Mouse (Mus musculus): ENCODE measurements around the gene Bhlhe41. TPM values are rescaled to one million over a fixed set of nuclear protein-coding genes. Genes with fewer than 3 reads are reported as not detected.
A peak's percentile ranks its signal among the peaks of the same experiment; 100 is the strongest.

The Bhlhe41 gene
- total RNA-seq, 2 experiments from 2014 or later: 30.0 to 37.3 TPM

DNA sequence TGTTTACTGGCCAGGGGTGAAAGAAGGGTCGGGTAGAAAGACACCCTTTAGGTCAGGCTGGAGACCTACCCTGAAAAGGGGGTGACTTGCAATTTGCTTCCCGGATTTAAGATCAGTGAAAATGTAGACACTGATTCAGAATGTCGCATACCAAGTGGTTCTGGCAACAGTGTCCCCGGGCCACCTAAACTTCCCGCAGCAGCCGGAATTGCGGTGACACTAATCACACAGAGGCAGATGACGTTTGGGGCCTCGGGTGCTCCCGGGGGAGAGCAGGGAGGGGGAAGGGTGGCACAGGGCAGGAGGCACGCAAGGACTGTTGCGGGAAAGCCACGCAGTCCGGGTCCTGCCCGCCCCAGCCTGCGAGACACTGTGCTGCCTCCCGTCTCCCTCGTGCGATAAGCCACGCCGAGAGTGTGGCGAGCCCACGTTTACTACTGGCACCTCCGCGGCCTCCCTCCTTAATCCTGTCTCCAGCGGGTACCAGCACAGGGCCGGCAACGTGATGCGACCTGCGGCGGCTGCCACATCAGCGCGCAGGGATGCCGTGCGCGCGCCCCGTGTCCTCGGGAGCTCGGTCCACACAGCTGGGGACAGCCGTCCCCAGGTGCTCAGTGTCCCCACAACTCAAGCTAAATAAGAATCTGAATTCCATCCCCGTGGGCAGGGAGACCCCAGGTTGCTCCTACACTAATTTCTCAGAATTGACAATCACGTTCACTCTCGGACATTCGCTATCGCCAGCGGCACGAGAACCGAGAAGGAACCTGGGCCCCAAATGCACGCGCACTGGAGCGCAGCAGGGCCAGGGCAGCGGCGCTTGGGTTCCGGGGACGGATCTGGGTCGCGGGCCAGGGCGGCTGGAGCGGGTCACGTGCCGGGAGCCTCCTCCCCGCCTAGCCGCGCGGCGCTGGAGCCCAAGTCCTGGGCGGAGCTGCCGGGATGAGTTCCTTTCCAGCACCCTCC lies 811 bp upstream of the Bhlhe41 start:
- peak overlapping the region; percentile 75 for H3K4me3 ChIP-seq
- peak; percentile 84 to 87 for DNase-seq (ENCODE audit: extremely low spot score in 1 of 2, low spot score in 2 of 2)
- TF ChIP-seq CTCF (IDR thresholded peaks at IDR 0.05): no peak
- intact Hi-C loops (cut with DNase I): loop anchor here (1.0 to 10.0 kb wide), 5 partner anchors 11 to 539 kb away; no protein-coding TSS in a partner anchor
- peak overlapping the region; percentile 93 for H3K27ac ChIP-seq

DNA sequence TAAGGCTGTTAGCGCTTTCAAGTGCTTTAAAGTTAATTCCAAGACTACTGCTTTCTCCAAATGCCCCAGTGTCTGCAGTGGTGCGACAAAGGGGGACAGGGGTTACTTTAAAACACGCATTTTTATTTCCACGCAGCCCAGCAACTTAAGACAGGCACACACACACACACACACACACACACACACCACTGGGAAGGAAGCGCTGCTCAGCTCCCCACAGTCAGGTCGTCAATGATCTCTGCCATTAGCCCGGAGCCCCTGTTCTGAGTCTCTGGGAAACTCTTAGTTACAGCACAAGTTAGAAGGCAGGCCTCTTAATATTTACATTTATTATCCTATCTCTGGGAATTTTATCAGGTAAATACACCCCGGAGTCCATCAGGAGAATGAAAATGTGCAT lies 1.2 kb downstream of the Bhlhe41 start:
- intact Hi-C loops (cut with DNase I): loop anchor here (5.0 to 10.0 kb wide), 2 partner anchors 541 to 713 kb away; partner anchors contain the start of genes Fgfr1op2 and Ints13
- no peak for TF ChIP-seq CTCF (IDR thresholded peaks at IDR 0.05)
- DNase-seq (ENCODE audit: extremely low spot score in 1 of 2, low spot score in 2 of 2): no peak
- Histone ChIP-seq H3K27ac (peak overlapping the region; percentile 93), H3K4me3 (peak overlapping the region; percentile 75)

DNA sequence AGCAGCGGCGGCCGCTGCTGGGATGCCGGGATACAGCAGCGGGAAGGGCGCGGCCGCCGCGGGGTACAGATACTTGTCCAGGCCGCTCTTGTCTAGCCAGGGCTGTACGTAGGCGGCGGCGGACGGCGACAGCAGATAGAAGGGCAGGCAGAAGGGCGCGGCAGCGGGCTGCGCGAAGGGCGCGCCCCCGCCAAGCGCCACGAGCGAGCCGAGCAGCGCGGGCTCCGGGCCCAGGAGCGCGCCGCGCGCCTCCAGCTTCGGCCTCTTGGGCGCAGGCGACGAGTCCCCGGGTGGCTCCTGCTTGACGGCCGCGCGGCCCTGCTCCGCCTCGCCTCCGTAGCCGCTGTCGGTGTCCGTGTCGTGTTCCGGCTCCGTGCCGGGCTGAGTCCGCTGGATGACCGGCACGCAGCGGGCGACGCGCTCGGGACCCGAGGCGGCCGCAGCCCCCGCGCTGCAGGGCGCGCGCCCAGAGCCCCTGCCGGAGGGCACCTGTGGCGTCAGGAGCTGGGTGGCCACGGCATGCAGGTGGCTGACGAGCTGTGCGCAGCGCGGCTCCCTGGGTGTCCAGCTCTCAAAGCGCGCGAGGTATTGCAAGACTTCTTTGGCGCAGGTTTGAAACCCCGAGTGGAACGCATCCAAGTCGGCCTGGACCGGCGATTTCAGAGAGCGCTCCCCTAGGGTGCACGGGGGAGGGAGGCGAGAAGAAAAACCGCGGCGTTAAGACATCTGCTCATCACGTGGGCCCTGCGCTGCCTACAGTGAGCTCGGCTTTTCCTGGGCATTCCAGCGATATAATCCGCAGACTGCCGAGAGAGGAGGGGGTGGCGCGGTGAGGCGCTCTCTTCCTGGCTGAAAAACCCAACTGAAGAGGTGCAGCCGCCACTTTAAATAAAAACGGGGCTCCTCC lies 2.0 kb downstream of the Bhlhe41 start:
- intact Hi-C loops (cut with DNase I): loop anchor here (2.0 to 10.0 kb wide), 3 partner anchors 419 to 714 kb away; partner anchors contain the start of genes Fgfr1op2 and Ints13

DNA sequence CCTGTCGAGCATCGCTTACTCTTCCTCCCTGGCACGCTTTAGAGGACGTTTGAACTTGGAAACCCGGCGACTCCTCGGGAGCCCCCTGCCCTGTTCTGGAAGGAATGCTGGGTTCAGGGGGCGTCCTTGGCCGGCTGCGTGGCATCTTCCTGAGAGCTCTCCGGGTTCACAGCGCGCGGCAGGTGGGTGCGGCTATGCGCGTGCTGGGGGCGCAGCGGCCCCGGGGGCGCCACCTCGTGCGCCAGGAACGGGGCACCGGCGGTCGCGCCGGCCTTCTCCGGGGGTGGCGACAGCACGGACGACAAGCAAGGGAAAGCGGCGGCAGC lies 2.7 kb downstream of the Bhlhe41 start:
- TF ChIP-seq CTCF (IDR thresholded peaks at IDR 0.05): no peak
- intact Hi-C loops (cut with DNase I): loop anchor here (2.0 to 10.0 kb wide), 3 partner anchors 420 to 715 kb away; partner anchors contain the start of genes Fgfr1op2 and Ints13
- Histone ChIP-seq H3K4me3 (peak overlapping the region; percentile 75), H3K27ac (peak overlapping the region; percentile 93)
- DNase-seq (ENCODE audit: extremely low spot score in 1 of 2, low spot score in 2 of 2): peak in 1 of 2 experiments; percentile 33

More for the DNA sequence above, 2.0 kb downstream of the Bhlhe41 start:
- Histone ChIP-seq H3K27ac (peak overlapping the region; percentile 93), H3K4me3 (peak overlapping the region; percentile 75)
- peak; percentile 78 to 82 for DNase-seq (ENCODE audit: extremely low spot score in 1 of 2, low spot score in 2 of 2)
- TF ChIP-seq CTCF (IDR thresholded peaks at IDR 0.05): no peak

DNA sequence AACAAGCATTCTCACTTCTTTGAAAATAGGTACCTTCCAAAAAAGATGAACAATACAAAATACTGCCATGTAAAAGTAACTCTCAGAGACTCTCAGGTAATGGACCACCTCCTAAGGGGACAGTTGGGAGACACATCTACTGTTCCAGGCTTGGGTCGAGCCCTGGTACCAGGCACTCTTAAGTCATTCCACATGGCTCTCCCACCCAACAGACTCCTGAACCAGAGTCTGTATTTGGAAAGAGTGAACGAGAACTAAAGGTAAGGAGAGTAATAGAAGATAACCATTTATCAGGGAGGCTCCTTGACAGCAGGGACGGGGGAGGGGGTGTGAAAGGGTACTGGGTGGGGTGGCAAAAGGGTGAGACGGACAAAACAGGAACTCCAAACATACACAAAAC lies 3.0 kb downstream of the Bhlhe41 start:
- TF ChIP-seq CTCF (IDR thresholded peaks at IDR 0.05): no peak
- intact Hi-C loops (cut with DNase I): loop anchor here (2.0 to 10.0 kb wide), 3 partner anchors 420 to 715 kb away; partner anchors contain the start of genes Fgfr1op2 and Ints13

DNA sequence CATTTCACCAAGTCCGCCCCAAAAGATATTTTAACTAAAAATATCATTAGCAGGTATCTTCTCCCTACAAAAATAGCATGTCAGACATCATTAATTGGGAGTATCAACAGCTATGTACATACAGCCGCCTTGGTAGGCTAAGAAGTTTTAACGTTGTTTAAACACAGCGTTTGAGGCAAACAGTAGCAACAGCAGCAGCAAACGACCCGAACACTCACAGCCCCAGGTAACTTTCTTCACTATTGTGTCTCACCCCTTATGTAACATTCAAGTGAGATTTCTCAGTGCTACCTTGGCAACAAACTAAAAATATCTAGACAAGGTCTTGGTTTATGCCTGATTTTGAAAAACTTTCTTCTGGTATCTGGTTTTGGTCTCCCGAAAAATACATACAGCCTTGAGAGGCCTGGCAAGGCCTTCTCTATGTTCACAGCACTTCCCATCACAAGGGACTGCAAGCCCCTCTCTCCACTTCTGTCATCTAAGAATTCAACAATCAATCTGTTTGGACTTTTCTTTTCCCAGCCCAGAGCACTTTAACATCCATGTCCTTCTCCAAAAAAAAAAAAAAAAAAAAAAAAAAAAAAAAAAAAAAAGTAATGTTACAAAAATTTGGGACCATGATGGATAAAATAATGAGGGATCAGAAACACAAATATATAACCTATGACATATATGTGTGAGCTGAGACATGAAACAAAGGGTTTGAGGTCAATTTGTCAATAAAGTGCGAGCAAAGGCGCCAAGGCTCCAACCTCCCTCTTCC lies 3.7 kb downstream of the Bhlhe41 start:
- Histone ChIP-seq H3K4me3 (peak overlapping the region; percentile 75), H3K27ac (no peak overlapping the region; the same call in 1 of the 2 replicates)
- intact Hi-C loops (cut with DNase I): loop anchor here (2.0 to 10.0 kb wide), 3 partner anchors 421 to 716 kb away; partner anchors contain the start of genes Fgfr1op2 and Ints13
- DNase-seq (ENCODE audit: extremely low spot score in 1 of 2, low spot score in 2 of 2): no peak
- no peak for TF ChIP-seq CTCF (IDR thresholded peaks at IDR 0.05)

More for the DNA sequence above, 3.0 kb downstream of the Bhlhe41 start:
- peak overlapping the region; percentile 93 for H3K27ac ChIP-seq
- H3K4me3 ChIP-seq: peak overlapping the region; percentile 75
- DNase-seq (ENCODE audit: extremely low spot score in 1 of 2, low spot score in 2 of 2): no peak

DNA sequence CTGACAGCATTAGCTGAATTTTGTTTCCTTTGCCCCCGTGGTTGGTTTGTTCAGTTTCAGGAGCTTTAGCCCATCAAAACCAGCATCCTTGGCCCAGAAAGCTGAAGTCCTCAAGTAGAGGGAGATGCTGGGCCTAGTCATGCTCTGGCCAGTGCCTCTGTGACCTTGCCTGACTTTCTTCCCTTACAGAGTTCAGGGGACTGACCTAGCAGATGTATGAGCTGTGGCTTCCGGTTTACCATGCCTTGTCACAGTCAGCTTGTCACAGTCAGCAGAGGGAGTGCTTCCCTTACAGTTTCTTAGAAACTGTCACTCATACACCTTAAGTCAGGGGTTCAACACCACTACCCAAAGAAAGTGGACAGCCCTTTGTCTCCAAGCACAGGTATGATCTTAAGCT lies 5.0 kb downstream of the Bhlhe41 start:
- intact Hi-C loops (cut with DNase I): loop anchor here (5.0 to 10.0 kb wide), 2 partner anchors 544 to 717 kb away; partner anchors contain the start of genes Fgfr1op2 and Ints13
- Histone ChIP-seq H3K4me3 (no peak overlapping the region), H3K27ac (no peak overlapping the region)
- DNase-seq (ENCODE audit: extremely low spot score in 1 of 2, low spot score in 2 of 2): no peak
- peak; percentile 28 for TF ChIP-seq CTCF (IDR thresholded peaks at IDR 0.05)

DNA sequence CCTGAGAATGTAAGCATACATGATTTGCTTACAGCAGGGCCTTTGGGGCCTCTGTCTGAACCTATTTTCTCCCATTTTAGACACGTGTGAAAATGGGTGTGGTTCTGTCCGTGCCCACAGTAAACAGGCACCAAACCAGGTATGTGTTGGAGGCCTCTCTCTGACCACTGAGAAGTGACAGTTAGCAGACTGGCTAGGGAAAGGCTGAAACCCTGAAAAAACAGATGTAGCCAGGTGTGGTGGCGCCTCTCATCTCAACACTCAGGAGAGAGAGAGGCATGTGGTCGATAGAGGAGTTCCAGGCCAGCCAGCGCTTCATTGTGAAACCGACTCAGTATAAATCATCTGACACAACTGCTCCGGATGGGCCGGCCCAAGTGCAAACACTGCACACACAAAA lies 6.9 kb downstream of the Bhlhe41 start:
- DNase-seq (ENCODE audit: extremely low spot score in 1 of 2, low spot score in 2 of 2): no peak
- no peak for TF ChIP-seq CTCF (IDR thresholded peaks at IDR 0.05)
- Histone ChIP-seq H3K27ac (no peak overlapping the region), H3K4me3 (no peak overlapping the region)
- intact Hi-C loops (cut with DNase I): no loop called here

DNA sequence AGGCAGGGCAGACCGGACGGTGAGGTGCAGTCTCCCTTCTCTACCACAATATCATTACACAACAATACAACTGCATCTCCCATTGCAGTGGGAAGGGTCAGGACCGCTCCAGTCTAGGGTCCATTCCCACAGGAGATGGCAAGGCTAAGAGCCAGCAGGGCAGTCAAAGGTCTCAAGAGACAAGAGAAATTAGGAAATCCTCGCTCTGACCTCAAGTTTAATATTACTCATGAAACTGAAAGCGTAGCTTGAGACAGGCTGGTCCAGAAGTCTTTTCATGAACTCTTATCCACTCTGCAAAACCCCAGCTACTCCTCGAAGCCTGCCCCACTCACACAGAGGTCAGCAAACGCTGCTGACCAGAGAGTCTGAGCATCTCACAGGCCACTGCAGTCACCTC lies 7.9 kb downstream of the Bhlhe41 start:
- H3K4me3 ChIP-seq: no peak overlapping the region
- DNase-seq (ENCODE audit: extremely low spot score in 1 of 2, low spot score in 2 of 2): no peak
- H3K27ac ChIP-seq: no peak overlapping the region
- no peak for TF ChIP-seq CTCF (IDR thresholded peaks at IDR 0.05)
- intact Hi-C loops (cut with DNase I): no loop called here

DNA sequence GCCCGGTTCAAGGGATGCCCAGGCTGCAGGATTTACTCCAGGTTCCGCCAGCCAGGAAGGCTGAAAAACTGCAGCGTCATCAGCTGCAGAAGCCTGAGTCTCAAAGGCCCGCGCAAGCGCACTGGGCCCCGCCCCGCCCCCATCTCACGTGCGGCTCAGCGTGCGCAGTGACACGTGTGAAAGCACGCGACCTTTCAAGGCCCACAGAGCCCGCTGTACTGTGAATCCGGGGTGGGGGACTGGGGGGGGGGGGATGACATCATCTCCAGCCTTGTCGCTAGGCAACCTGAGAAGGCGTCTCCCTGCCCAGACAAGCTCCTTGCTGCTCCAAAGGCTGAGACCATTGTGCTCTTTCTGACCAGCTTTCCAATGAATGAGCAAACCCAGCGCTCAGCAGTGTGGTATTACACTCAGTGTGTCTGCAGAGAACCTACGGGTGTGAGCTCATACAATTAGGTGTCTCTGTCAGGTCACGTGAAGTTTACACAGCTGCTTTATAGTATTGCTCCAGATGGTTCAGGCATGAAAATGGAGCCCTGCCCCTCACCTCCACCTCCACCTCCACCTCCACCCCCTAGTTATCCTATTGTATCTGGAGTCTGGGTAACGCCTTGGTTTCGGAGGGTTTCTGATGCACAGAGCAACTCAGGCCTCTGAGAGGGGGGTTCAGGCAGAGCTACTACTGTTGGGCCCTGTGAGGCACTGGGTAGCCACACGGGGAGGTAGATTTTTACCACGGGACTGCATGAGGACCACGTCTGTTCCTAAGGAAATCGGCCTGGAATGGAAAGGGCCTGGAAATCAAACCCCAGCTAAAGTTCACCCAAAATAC lies 9.4 kb downstream of the Bhlhe41 start:
- intact Hi-C loops (cut with DNase I): loop anchor here (1.0 kb wide), 1 partner anchor 10 kb away; no protein-coding TSS in a partner anchor
- no peak; the same call in 1 of the 2 replicates for TF ChIP-seq CTCF (IDR thresholded peaks at IDR 0.05)
- Histone ChIP-seq H3K4me3 (peak overlapping the region; percentile 40), H3K27ac (peak overlapping the region; percentile 91)
- DNase-seq (ENCODE audit: extremely low spot score in 1 of 2, low spot score in 2 of 2): peak; percentile 97 to 98

All from left cerebral cortex, adult 2 months (tissue).